Mouse (Mus musculus) erythroblast, embryonic 14.5 days (primary cell): ENCODE results near the gene Nek11.

Experiments
- GATA1 ChIP-seq: IDR thresholded peaks from 2 replicates; pipeline ENCODE4 v1.6.1; 2012; ENCODE audit warnings: low read length, inconsistent platforms, mixed read lengths
- TAL1 ChIP-seq: IDR thresholded peaks from 3 replicates; pipeline ENCODE4 v1.6.1; 2012; ENCODE audit warnings: low read length, inconsistent platforms, mixed read lengths

DNA sequence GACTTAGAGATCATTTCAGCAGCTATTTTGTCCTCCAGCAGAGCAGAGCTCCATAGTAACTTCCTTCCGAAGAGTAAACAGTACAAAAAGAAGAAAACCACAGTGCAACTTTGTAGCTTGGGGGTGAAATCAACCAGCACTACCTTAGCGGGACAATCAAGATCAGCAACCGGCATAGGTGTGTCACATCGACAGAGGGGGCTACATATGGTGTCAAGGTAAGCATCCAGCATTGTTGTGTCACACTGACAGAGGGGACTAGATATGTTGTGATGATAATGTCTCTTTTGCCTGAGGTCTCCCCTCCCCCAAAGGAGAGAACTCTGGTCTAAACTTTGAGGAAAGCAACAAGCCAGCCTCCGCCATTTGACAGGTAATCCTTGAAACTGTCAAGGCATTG is 260.8 kb downstream of the Nek11 start:
- no peak for TF ChIP-seq TAL1
- no peak for TF ChIP-seq GATA1
